Mouse (Mus musculus): ENCODE results near the gene Tmem150a.
A peak's percentile ranks its signal among the peaks of the same experiment; 100 is the strongest.

Gene Tmem150a

DNA sequence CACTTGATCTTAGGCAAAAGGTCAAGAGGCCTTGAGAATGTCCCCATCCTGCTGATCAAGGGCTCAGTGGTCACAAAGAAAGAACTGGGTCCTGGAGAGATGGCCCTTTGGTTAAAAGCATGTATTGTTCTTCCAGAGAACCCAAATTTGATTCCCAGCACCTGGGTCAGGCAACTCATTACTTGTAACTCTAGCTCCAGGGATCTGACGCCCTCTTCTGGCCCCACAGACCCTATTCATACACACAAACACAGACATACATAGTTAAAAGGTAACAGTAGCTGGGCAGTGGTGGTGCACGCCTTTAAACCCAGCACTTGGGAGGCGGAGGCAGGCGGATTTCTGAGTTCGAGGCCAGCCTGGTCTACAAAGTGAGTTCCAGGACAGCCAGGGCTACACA lies 37.1 kb downstream of the Tmem150a start:
- DNase-seq (ENCODE audit: low read depth in 1 of 2, low spot score in 2 of 2), result no peak

DNA sequence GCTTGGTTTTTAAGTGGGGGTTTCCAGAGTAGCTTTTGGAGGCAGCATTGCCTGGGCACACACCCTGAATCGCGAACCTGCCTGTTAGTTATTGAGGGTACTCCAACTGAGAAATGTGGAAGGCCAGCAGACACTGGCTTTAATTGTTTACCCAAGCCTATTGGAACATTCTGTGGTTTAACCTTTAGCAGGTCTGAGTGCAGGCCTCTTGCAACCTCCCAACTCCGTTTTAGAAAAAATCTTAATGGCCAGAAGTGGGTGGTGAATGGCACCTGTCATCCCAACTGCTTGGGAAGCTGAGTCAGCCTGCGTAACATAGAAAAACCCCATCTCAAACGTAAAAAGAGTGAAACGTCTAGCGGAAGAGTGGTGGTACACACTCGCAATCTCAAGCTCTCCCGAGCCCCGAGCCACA lies 41.6 kb downstream of the Tmem150a start:
- DNase-seq (ENCODE audit: low read depth in 1 of 2, low spot score in 2 of 2), result no peak

DNA sequence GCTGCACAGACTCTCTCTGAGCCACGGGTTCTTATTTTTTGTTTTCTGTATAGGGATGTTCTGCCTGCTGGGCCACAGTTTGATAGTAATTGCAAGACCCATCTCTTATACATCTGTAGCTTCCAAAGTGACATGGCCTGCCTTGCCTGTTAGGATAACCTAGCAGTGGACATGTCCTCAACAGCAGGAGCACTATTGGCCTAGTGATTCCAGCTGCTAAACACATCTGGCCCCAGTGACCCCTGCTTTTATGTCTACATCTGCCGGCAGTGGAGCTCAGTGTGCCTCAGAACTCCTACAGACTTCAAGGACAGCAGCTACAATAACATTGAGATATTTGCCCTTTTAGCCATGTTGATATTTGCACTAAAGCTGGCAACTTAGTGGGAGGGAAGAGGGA lies 44.7 kb downstream of the Tmem150a start:
- no peak for DNase-seq (ENCODE audit: low read depth in 1 of 2, low spot score in 2 of 2)

DNA sequence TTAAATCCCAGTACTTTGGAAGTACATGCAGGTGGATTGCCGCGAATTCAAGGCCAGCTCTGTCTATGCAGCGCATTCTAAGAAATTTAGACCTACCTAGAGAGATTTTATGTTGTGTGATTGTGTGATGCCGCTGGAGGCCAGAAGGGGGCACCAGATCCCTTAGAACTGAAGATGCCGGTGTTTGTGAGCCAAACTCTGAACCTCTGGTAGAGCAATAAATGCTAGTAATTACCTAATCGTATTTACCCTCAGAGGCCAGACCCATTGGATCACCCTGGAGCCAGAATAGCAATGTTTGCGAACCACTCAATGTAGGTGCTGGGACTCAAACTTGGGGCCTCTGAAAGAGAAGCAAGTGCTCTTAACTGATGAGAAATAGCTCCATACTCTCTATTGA lies 46.6 kb downstream of the Tmem150a start:
- DNase-seq (ENCODE audit: low read depth in 1 of 2, low spot score in 2 of 2), result peak; percentile 33 to 68

DNA sequence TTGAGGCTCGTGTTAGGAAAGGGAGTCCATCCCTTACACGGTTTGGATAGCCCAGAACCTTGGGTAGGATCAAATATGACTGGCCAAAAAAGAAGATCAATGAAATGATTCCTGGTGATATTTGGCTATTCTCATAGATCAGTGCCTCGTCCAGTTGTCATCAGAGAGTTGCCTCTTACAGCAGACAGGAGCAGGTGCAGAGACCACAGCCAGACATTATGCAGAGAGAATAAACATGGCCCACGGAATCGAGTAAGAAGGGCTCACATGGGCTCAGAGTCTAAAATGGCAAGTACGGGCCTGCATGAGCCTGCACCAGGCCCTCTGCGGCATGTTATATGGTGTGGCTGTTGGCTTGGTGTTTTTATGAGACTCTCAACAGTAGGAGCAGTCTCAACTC lies 50.1 kb downstream of the Tmem150a start:
- DNase-seq (ENCODE audit: low read depth in 1 of 2, low spot score in 2 of 2), result no peak

DNA sequence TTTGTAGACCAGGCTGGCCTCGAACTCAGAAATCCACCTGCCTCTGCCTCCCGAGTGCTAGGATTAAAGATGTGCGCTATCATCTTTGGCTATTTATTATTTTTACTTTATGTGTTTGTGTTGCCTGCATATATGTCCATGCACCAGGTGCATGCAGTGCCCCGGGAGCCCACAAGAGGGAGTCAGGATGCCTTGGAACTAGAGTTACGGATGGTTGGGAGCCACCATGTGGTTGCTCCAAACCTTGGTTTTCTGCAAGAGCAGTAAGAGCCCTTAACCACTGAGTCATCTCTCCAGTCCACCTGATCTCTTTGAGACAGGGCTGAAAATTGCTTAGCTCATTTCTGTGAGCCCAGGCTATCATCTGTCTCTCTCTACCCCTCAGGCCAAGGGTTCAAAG lies 51.9 kb downstream of the Tmem150a start:
- DNase-seq (ENCODE audit: low read depth in 1 of 2, low spot score in 2 of 2), result peak; percentile 61 to 77

Measured in monocyte, adult 2 months (primary cell).